Mouse (Mus musculus) gastrocnemius, postnatal 4 days (tissue): Measurements from ENCODE around the gene Raet1d. TPM values are rescaled to one million over a fixed set of nuclear protein-coding genes. Genes with fewer than 3 reads are reported as not detected.

Experiments
- total RNA-seq, 2 experiments: library from RNA; stranded (reverse); gene quantifications; 2 replicates each; pipeline ENCODE4 v1.2.3; 2021

Raet1d gene
- total RNA-seq, 2 experiments from 2014 or later: 0.34 to 1.6 TPM

Other genes starting within 250 kb of the Raet1d start
- 1 to 10 TPM; 2.5 to 4.3 TPM for gene E030030I06Rik, start 211.3 kb upstream of the Raet1d start, total RNA-seq
- gene Raet1e, start 202.0 kb upstream of the Raet1d start, total RNA-seq: 1 to 10 TPM; 1.6 to 1.8 TPM
- gene H60b, start 202.0 kb upstream of the Raet1d start, total RNA-seq: under 1 TPM; 0.57 to 0.86 TPM